Mouse (Mus musculus): ENCODE results near the gene Gm10721. TPM values are rescaled to one million over a fixed set of nuclear protein-coding genes. Genes with fewer than 3 reads are reported as not detected.
A peak's percentile ranks its signal among the peaks of the same experiment; 100 is the strongest.
"Not testable (repeated sequence)": the region's sequence is repeated elsewhere in the genome, so short reads cannot be mapped to it uniquely, and the experiment has no call there.

Gene Gm10721
- polyA plus RNA-seq, 1 experiment from 2014 or later = not detected

DNA sequence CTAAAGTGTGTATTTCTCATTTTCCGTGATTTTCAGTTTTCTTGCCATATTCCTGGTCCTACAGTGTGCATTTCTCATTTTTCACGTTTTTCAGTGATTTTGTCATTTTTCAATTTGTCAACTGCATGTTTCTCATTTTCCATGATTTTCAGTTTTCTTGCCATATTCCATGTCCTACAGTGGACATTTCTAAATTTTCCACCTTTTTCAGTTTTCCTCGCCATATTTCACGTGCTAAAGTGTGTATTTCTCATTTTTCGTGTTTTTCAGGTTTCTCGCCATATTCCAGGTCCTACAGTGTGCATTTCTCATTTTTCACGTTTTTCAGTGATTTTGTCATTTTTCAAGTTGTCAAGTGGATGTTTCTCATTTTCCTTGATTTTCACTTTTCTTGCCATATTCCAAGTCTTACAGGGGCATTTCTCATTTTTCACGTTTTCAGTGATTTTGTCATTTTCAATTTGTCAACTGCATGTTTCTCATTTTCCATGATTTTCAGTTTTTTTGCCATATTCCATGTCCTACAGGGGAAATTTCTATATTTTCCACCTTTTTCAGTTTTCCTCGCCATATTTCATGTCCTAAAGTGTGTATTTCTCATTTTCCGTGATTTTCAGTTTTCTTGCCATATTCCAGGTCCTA is 17.9 kb downstream of the Gm10721 start:
- not testable (repeated sequence) for H3K36me3 ChIP-seq (ENCODE audit: control insufficient read depth, insufficient read depth, low read length); H3K4me1 ChIP-seq (replicated peaks; ENCODE audit: control insufficient read depth, insufficient read depth, low read length); H3K27me3 ChIP-seq (ENCODE audit: control insufficient read depth, insufficient read depth, low read length); H3K9ac ChIP-seq (ENCODE audit: low read depth, low read length); H3K27ac ChIP-seq (ENCODE audit: low read depth, low read length); H3K9me3 ChIP-seq (ENCODE audit: control insufficient read depth, low read length); H3K4me2 ChIP-seq (replicated peaks; ENCODE audit: low read depth, low read length); H3K4me3 ChIP-seq (ENCODE audit: low read depth, low read length)
- peak; percentile 96 for DNase-seq (ENCODE audit: low spot score)
- peak; percentile 52; the same call in 1 of the 2 replicates for ATAC-seq (ENCODE audit: low FRiP score)
- WGBS = 64% methylated on average over 2 of the region's 10 CpGs

DNA sequence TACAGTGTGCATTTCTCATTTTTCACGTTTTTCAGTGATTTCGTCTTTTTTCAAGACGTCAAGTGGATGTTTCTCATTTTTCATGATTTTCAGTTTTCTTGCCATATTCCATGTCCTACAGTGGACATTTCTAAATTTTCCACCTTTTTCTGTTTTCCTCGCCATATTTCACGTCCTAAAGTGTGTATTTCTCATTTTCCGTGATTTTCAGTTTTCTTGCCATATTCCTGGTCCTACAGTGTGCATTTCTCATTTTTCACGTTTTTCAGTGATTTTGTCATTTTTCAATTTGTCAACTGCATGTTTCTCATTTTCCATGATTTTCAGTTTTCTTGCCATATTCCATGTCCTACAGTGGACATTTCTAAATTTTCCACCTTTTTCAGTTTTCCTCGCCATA is 21.4 kb downstream of the Gm10721 start, which contains the start of gene Gm17535:
Gene Gm17535 (plus strand): TSS at position 301 of the 400 bp plus-strand sequence.
- not testable (repeated sequence) for ATAC-seq (ENCODE audit: low FRiP score); H3K9ac ChIP-seq (ENCODE audit: low read depth, low read length)

GRCm38 (mm10) chr9:3036577-3036976 is 23.6 kb downstream of the Gm10721 start, which contains the start of gene Gm10715:
TSS of gene Gm10715 (plus strand) at chr9:3036877.
- 76% methylated on average over 6 of the region's 8 CpGs for WGBS
- not testable (repeated sequence) for H3K4me2 ChIP-seq (replicated peaks; ENCODE audit: low read depth, low read length); H3K36me3 ChIP-seq (ENCODE audit: control insufficient read depth, insufficient read depth, low read length)

More for the DNA sequence above, 21.4 kb downstream of the Gm10721 start, which contains the start of gene Gm17535:
- H3K27ac ChIP-seq (ENCODE audit: low read depth, low read length); H3K36me3 ChIP-seq (ENCODE audit: control insufficient read depth, insufficient read depth, low read length); H3K4me3 ChIP-seq (ENCODE audit: low read depth, low read length); H3K4me2 ChIP-seq (replicated peaks; ENCODE audit: low read depth, low read length); H3K27me3 ChIP-seq (ENCODE audit: control insufficient read depth, insufficient read depth, low read length); DNase-seq (ENCODE audit: low spot score); H3K9me3 ChIP-seq (ENCODE audit: control insufficient read depth, low read length); H3K4me1 ChIP-seq (replicated peaks; ENCODE audit: control insufficient read depth, insufficient read depth, low read length): not testable (repeated sequence)
- no CpG with 5 or more reads among the region's 8 CpGs for WGBS

DNA sequence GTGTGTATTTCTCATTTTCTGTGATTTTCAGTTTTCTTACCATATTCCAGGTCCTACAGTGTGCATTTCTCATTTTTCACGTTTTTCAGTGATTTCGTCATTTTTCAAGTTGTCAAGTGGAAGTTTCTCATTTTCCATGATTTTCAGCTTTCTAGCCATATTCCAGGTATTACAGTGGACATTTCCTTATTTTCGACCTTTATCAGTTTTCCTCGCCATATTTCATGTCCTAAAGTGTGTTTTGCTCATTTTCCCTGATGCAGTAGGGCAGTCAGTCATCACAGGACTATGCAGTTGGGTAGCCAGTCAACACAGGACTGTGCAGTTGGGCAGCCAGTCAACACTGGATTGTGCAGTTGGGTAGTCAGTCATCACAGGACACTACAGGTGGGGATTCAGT is 25.2 kb downstream of the Gm10721 start:
- peak; percentile 19 for DNase-seq (ENCODE audit: low spot score)
- not testable (repeated sequence) for H3K9ac ChIP-seq (ENCODE audit: low read depth, low read length); H3K9me3 ChIP-seq (ENCODE audit: control insufficient read depth, low read length); H3K4me2 ChIP-seq (replicated peaks; ENCODE audit: low read depth, low read length); H3K27ac ChIP-seq (ENCODE audit: low read depth, low read length); H3K4me1 ChIP-seq (replicated peaks; ENCODE audit: control insufficient read depth, insufficient read depth, low read length); H3K36me3 ChIP-seq (ENCODE audit: control insufficient read depth, insufficient read depth, low read length); ATAC-seq (ENCODE audit: low FRiP score); H3K4me3 ChIP-seq (ENCODE audit: low read depth, low read length); H3K27me3 ChIP-seq (ENCODE audit: control insufficient read depth, insufficient read depth, low read length)
- 65% methylated on average over 4 of the region's 4 CpGs for WGBS

More at GRCm38 (mm10) chr9:3036577-3036976, 23.6 kb downstream of the Gm10721 start, which contains the start of gene Gm10715:
- not testable (repeated sequence) for H3K4me3 ChIP-seq (ENCODE audit: low read depth, low read length); H3K27ac ChIP-seq (ENCODE audit: low read depth, low read length); H3K9me3 ChIP-seq (ENCODE audit: control insufficient read depth, low read length); H3K27me3 ChIP-seq (ENCODE audit: control insufficient read depth, insufficient read depth, low read length); DNase-seq (ENCODE audit: low spot score); H3K9ac ChIP-seq (ENCODE audit: low read depth, low read length); H3K4me1 ChIP-seq (replicated peaks; ENCODE audit: control insufficient read depth, insufficient read depth, low read length); ATAC-seq (ENCODE audit: low FRiP score)

Other genes starting within 250 kb of the Gm10721 start
- gene Gm10722, start 12.2 kb upstream of the Gm10721 start, polyA plus RNA-seq (2014; fragmentation: Nextera tagmentation; extraction: Ambion mirVana) = not detected in 2 replicates
- not detected in 2 replicates for gene Gm11168, start 9.8 kb upstream of the Gm10721 start, polyA plus RNA-seq (2014; fragmentation: Nextera tagmentation; extraction: Ambion mirVana)
- gene Gm10720, start 2.5 kb downstream of the Gm10721 start, polyA plus RNA-seq (2014; fragmentation: Nextera tagmentation; extraction: Ambion mirVana) = not detected in 2 replicates
- not detected in 2 replicates for gene Gm10719, start 4.3 kb downstream of the Gm10721 start, polyA plus RNA-seq (2014; fragmentation: Nextera tagmentation; extraction: Ambion mirVana)
- gene Gm10718, start 10.4 kb downstream of the Gm10721 start, polyA plus RNA-seq (2014; fragmentation: Nextera tagmentation; extraction: Ambion mirVana) = 0.75 and 1.2 TPM in 2 replicates
- gene Gm10717, start 12.3 kb downstream of the Gm10721 start, polyA plus RNA-seq (2014; fragmentation: Nextera tagmentation; extraction: Ambion mirVana) = 0.88 and 1.1 TPM in 2 replicates
- gene Gm17535, start 21.5 kb downstream of the Gm10721 start, polyA plus RNA-seq (2014; fragmentation: Nextera tagmentation; extraction: Ambion mirVana) = not detected in 2 replicates
- gene Gm10715, start 23.7 kb downstream of the Gm10721 start, polyA plus RNA-seq (2014; fragmentation: Nextera tagmentation; extraction: Ambion mirVana) = not detected in 2 replicates